Mouse (Mus musculus) olfactory bulb, adult 2 months (tissue): Measurements from ENCODE around the gene Nasp.

Source experiments
- CTCF ChIP-seq: fragments of 200-500 bp; IDR thresholded peaks from 2 replicates; pipeline ENCODE4 v1.5.1; 2012; ENCODE audit warnings: low read depth, mild to moderate bottlenecking, low read length, moderate library complexity; ENCODE audit not compliant: insufficient read depth
- POLR2A ChIP-seq: fragments of 200-500 bp; IDR thresholded peaks from 2 replicates; pipeline ENCODE4 v1.6.1; 2012; ENCODE audit warnings: mild to moderate bottlenecking, low read depth, low read length, moderate library complexity; ENCODE audit not compliant: insufficient read depth

GRCm38 (mm10) chr4:116557306-116558121, 70.2 kb downstream of the Nasp start, which contains the start of gene Gpbp1l1:
- TF ChIP-seq CTCF (no peak), POLR2A (peak; percentile 67; the same call in 1 of the 2 replicates)
